Mouse (Mus musculus) lung, postnatal 0 days (tissue): ENCODE measurements around the gene Dnajb11. TPM values are rescaled to one million over a fixed set of nuclear protein-coding genes. Genes with fewer than 3 reads are reported as not detected.

Source experiments
- ATAC-seq: fragments of 200-750 bp; cut with Nextera tagmentation; 2 replicates; pipeline ENCODE4 v1.8.0; 2017; ENCODE audit warnings: moderate library complexity
- DNase-seq: peaks from one replicate; pipeline ENCODE4 v3.0.0-alpha.2; 2016; ENCODE audit warnings: low spot score
- H3K27ac ChIP-seq: fragments of 300-500 bp; sonication (generic); 2 replicates; pipeline ENCODE4 v1.5.1; 2014; ENCODE audit warnings: antibody characterized with exemption, mild to moderate bottlenecking, low read length, mixed read lengths
- H3K27me3 ChIP-seq: fragments of 300-500 bp; sonication (generic); replicated peaks from 2 replicates; pipeline ENCODE4 v1.6.1; 2014; ENCODE audit warnings: low read length, mixed read lengths; ENCODE audit not compliant: insufficient read depth
- H3K36me3 ChIP-seq: fragments of 300-500 bp; sonication (generic); 2 replicates; pipeline ENCODE4 v1.6.1; 2014; ENCODE audit warnings: low read length, mixed read lengths; ENCODE audit not compliant: insufficient read depth
- H3K4me1 ChIP-seq: fragments of 300-500 bp; sonication (generic); 2 replicates; pipeline ENCODE4 v1.6.1; 2014; ENCODE audit warnings: antibody characterized with exemption, low read depth, low read length, mixed read lengths; ENCODE audit not compliant: insufficient read depth
- H3K4me2 ChIP-seq: fragments of 300-500 bp; sonication (generic); replicated peaks from 2 replicates; pipeline ENCODE4 v1.6.1; 2014; ENCODE audit warnings: low read depth, mild to moderate bottlenecking, low read length, moderate library complexity, mixed read lengths
- H3K4me3 ChIP-seq: fragments of 300-500 bp; sonication (generic); 2 replicates; pipeline ENCODE4 v1.5.1; 2014; ENCODE audit warnings: low read depth, low read length
- H3K9ac ChIP-seq: fragments of 300-500 bp; sonication (generic); replicated peaks from 2 replicates; pipeline ENCODE4 v1.6.1; 2014; ENCODE audit warnings: low read depth, mild to moderate bottlenecking
- H3K9me3 ChIP-seq: fragments of 300-500 bp; sonication (generic); 2 replicates; pipeline ENCODE4 v1.6.1; 2016; ENCODE audit warnings: low read length, mixed read lengths
- CTCF ChIP-seq: IDR thresholded peaks from 2 replicates; pipeline ENCODE4 v1.5.1; 2016; ENCODE audit warnings: antibody characterized with exemption, mild to moderate bottlenecking
- EP300 ChIP-seq: IDR thresholded peaks from 2 replicates; pipeline ENCODE4 v1.6.1; 2016; ENCODE audit warnings: antibody characterized with exemption, mild to moderate bottlenecking, control low read depth
- WGBS: fragments of 180-500 bp; shearing (Covaris S2); extraction: QIAGEN DNeasy Blood & Tissue Kit; methylation state at CpG from one replicate; pipeline ENCODE4 v1.1.7; 2014; 5-methylcytosine and 5-hydroxymethylcytosine counted together
- polyA plus RNA-seq: library from polyadenylated mRNA; unstranded; fragments of >200 nt; fragmentation: Nextera tagmentation; extraction: Ambion mirVana; gene quantifications from 2 replicates; pipeline ENCODE4 v1.2.1, GENCODE M21; 2015

Gene Dnajb11
- polyA plus RNA-seq, 1 experiment from 2014 or later = 82.8 TPM

GRCm38 (mm10) chr16:22856773-22857172, 872 bp upstream of the Dnajb11 start:
- H3K27me3 ChIP-seq = no peaks in the 10 kb centered on the region
- no peaks in the 10 kb centered on the region for H3K9me3 ChIP-seq
- 0 out of 2 replicates have a peak, but pooled peaks cover 4% of the 10 kb centered on the region for H3K36me3 ChIP-seq
- DNase-seq = no peak
- peaks cover 12% of the 10 kb centered on the region; the same call in 1 of the 2 replicates for H3K4me1 ChIP-seq
- no peak for ATAC-seq
- peak overlapping the region; percentile 82 for H3K27ac ChIP-seq
- 10% methylated on average over 9 of the region's 9 CpGs for WGBS
- TF ChIP-seq EP300 = no peak
- no peak for TF ChIP-seq CTCF
- H3K4me2 ChIP-seq = peak overlapping the region; percentile 63
- H3K9ac ChIP-seq = peak overlapping the region; percentile 52
- peak overlapping the region; percentile 97 for H3K4me3 ChIP-seq

- no peak overlapping the region for H3K9ac ChIP-seq
- DNase-seq (no peak), ATAC-seq (no peak)
- no peak for TF ChIP-seq EP300
- no peak for TF ChIP-seq CTCF
- H3K9me3 ChIP-seq = no peaks in the 10 kb centered on the region
- no peak overlapping the region for H3K4me3 ChIP-seq
- no peak overlapping the region for H3K4me2 ChIP-seq
- no peaks in the 10 kb centered on the region for H3K4me1 ChIP-seq
- no peak overlapping the region for H3K27ac ChIP-seq
- 87% methylated on average over 8 of the region's 8 CpGs for WGBS
- no peaks in the 10 kb centered on the region for H3K27me3 ChIP-seq
- H3K36me3 ChIP-seq = peaks cover 48% of the 10 kb centered on the region
Measured at GRCm38 (mm10) chr16:22872397-22872796, 14.8 kb downstream of the Dnajb11 start.

- H3K4me2 ChIP-seq = no peak overlapping the region
- no peak overlapping the region for H3K9ac ChIP-seq
- TF ChIP-seq EP300 (no peak), CTCF (no peak)
- H3K4me3 ChIP-seq = no peak overlapping the region
- DNase-seq (no peak), ATAC-seq (no peak)
- no peaks in the 10 kb centered on the region for H3K9me3 ChIP-seq
- no peaks in the 10 kb centered on the region for H3K4me1 ChIP-seq
- H3K27ac ChIP-seq = no peak overlapping the region
- H3K36me3 ChIP-seq = peaks cover 40% of the 10 kb centered on the region
- no peaks in the 10 kb centered on the region for H3K27me3 ChIP-seq
- 71% methylated on average over 4 of the region's 4 CpGs for WGBS
Measured at GRCm38 (mm10) chr16:22873369-22873768, 15.7 kb downstream of the Dnajb11 start.

- no peaks in the 10 kb centered on the region for H3K9me3 ChIP-seq
- no peaks in the 10 kb centered on the region for H3K27me3 ChIP-seq
- DNase-seq (peak; percentile 36), ATAC-seq (no peak)
- H3K4me1 ChIP-seq = no peaks in the 10 kb centered on the region
- no peak overlapping the region for H3K4me3 ChIP-seq
- WGBS = 39% methylated on average over 9 of the region's 9 CpGs
- TF ChIP-seq EP300 = no peak
- peak; percentile 79 for TF ChIP-seq CTCF
- no peak overlapping the region for H3K4me2 ChIP-seq
- no peak overlapping the region for H3K9ac ChIP-seq
- no peak overlapping the region for H3K27ac ChIP-seq
- H3K36me3 ChIP-seq = peaks cover 17% of the 10 kb centered on the region
Measured at GRCm38 (mm10) chr16:22876218-22877043, 18.8 kb downstream of the Dnajb11 start.

- TF ChIP-seq EP300 = no peak
- no peak for TF ChIP-seq CTCF
- no peak overlapping the region for H3K9ac ChIP-seq
- no peak overlapping the region for H3K4me2 ChIP-seq
- H3K9me3 ChIP-seq = no peaks in the 10 kb centered on the region
- peaks cover 4% of the 10 kb centered on the region; the same call in 1 of the 2 replicates for H3K36me3 ChIP-seq
- H3K27ac ChIP-seq = no peak overlapping the region
- 65% methylated on average over 11 of the region's 11 CpGs for WGBS
- no peaks in the 10 kb centered on the region for H3K27me3 ChIP-seq
- no peaks in the 10 kb centered on the region for H3K4me1 ChIP-seq
- H3K4me3 ChIP-seq = no peak overlapping the region
- DNase-seq = no peak
- no peak for ATAC-seq
Measured at GRCm38 (mm10) chr16:22877660-22878390, 20.2 kb downstream of the Dnajb11 start.

GRCm38 (mm10) chr16:22878716-22879115, 21.1 kb downstream of the Dnajb11 start:
- WGBS = 58% methylated on average over 7 of the region's 7 CpGs
- no peak for TF ChIP-seq EP300
- no peak for TF ChIP-seq CTCF

More at GRCm38 (mm10) chr16:22878716-22879115, 21.1 kb downstream of the Dnajb11 start:
- Histone ChIP-seq H3K27ac (no peak overlapping the region), H3K4me1 (no peaks in the 10 kb centered on the region), H3K9ac (no peak overlapping the region), H3K4me2 (no peak overlapping the region), H3K36me3 (no peaks in the 10 kb centered on the region), H3K27me3 (no peaks in the 10 kb centered on the region), H3K4me3 (no peak overlapping the region), H3K9me3 (no peaks in the 10 kb centered on the region)
- no peak for ATAC-seq
- DNase-seq = no peak
